Mouse (Mus musculus) forelimb bud, embryonic 11.5 days (tissue): ENCODE data around the gene Nipal4.

Source experiments
- DNase-seq: peaks from one replicate; pipeline ENCODE4 v3.0.0-alpha.2; 2012; ENCODE audit warnings: low read depth, low spot score

Nipal4 gene

DNA sequence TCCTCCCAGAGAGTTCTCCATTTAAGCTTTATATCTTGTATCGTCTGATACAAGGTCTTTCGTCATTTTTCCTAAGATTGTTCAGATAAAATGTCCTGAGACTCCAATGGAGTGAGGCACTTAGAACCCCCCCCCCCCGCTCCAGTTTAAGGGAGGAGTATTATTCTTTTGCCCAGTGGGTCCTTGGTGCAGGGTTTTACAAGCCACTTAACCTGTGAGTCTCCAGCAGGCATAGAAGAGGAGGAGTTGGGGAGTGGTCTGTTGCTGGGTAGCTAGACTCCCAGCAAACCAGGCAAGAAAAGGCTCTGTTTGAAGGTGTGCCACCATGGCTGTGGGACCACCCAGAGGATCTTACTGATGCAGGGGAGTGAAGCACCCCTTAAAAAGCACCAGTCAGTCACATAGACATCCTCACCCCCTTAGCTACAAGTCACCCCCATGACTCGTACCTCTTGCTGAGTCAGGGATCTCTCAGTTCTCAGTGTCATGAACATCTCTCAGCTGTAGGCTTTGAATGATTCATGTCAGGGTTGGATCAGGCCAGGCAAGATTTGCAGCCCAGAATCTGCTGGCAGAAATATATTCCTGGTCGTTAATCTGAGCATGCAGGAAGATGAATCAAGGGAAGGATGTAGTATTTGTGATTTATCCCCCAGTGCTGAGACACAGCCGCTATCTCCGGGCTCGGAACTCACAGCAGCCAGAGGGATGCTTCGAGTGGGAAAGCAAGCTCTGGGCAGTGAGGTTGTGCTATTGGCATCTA is 50.7 kb downstream of the Nipal4 start:
- no peak for DNase-seq

DNA sequence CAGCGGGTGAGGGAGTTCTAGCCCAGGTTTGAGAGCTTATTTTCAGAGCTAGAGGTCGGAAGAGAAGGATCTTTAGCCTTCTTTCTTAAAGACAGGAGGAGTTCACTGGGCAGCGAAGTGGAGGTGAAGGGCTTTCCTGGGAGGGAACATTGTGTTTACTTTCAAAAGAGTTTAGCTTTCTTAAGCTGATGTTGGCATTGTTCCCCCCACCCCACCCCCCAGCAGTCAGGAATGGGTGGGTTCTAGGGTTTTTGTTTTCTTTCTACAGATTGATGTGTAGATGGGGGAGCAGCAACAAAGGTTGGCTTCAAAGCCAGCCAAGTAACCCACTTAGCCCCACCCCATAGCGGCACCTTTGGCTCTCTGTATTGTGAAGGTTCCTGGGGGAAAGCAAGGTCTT is 51.3 kb downstream of the Nipal4 start:
- no peak for DNase-seq

DNA sequence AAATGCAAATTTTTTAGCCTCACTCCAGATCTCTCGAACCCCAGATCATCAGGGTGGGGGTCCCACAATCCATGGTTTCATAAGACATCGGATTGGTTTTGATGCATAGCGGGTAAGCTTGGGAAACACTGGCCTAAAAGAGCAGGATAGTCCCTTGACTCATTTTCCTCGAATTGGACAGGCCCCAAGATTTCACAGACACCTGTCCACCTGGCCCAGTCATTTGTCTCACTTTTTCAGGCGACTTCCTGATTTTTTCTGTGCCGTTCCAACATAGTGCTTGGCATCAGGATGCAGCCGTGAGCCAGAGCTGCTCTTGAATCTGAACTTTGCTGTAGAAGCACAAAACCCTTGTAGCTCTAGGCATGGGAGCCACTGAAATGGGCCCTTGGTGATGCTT is 52.1 kb downstream of the Nipal4 start:
- no peak for DNase-seq

DNA sequence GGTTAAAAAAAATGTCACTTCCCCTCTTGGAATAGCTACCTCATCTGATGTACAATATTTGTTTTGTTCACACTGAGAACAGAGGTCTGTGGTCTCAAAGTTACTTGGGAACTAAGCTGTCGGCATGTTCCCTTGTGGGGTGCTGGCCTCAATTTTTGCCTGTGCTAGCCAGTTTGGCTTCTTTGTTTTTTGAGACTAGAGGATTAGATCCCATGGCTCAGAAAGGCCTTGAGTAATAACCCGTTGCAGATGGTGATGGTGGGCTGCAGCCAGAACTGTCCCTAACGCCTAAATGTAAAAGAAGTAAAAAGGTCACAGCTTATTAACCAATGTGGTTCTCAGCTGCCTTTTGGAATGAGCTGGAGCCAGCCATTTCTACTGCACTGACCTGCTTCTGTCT is 53.1 kb downstream of the Nipal4 start:
- DNase-seq: no peak

DNA sequence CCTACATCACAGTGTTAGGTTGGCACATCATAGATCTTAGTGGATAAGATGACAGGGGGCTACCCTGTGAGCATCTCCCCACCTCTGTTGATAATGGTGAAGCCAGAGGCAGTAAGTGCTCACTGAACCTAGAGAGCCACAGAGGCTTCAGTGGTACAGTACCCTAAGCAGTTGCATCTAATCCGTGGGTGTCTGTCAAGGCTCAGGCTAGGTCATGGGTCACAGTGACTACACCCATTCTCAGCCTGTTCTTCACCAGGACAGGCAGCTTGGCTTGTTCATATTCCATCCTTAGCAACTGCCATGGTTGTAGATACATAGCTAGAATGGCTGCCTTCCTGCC is 55.4 kb downstream of the Nipal4 start:
- DNase-seq: no peak

DNA sequence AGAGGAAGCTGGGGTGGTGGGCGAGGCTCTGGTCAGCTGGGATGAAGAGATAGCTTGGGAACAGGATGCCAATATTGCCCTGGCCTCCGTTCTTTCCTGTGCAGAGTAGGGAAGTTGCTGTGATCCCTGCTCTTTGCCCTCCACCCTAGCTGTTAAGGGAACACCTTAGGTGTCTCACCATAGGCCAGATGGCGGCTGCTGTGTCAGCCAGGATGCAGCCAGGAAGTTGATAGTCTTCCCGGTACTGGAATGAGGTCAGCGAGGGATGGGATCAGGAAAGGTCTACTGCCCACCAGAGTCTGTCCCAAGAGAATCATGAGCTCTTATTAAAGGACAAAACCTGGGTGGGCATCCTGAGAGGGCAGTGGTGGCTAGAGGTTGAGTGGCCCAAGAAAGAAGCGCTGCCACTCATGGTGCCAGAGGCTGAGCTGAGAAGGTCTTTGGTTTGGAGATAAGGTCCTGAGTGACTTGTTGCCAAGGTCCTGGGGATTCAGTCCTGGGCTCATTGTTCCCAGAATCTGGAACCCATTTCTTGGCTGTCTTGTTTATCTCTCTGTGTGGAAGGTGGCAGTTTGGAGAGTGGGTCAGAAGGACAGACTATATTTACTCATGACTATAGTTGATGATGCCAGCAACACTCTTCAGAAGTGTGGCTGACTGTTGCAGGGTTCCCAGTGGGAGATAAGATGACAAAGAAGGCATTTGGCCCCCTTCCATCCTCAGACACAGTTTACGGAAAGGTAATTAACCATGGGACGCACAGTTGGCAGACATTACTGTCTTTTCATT is 56.0 kb downstream of the Nipal4 start:
- no peak for DNase-seq

DNA sequence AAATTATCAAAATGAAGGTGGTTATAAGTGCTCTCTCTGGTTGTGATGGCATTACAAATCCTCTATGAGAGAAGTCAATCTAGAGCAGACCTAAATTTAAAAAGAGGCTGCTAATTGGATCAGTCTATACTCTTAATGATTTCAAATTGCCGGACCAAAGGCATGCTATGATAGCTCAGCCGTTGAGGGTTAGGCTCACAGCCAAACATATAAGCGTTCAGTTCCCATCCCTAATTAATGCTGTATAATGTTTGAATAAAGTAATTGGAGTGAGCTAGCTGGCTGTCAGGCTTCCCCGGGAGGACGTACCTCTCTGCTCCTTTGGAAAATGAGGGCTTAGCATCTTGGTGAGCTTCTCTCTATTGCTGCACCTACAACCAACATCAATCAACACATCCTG is 57.1 kb downstream of the Nipal4 start:
- no peak for DNase-seq

DNA sequence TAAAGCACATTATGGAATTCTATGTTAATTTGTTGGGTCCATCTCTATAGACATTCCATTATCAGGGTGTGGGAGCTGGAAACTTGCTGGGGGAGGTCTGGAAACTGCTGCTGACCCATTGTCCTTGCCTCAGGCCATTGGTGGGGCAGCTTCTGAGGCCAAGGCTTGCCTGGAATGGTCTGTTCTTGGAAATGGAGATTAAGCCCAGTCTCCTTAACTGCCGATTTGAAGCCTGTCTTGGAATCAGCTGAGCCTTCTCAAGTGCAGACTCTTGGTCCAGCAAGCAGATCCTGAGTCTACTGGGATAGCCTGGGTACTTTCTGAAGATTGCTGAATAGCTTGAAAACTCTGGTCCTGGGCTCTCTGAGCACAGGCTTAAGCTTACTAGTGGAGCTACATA is 59.3 kb downstream of the Nipal4 start:
- no peak for DNase-seq

DNA sequence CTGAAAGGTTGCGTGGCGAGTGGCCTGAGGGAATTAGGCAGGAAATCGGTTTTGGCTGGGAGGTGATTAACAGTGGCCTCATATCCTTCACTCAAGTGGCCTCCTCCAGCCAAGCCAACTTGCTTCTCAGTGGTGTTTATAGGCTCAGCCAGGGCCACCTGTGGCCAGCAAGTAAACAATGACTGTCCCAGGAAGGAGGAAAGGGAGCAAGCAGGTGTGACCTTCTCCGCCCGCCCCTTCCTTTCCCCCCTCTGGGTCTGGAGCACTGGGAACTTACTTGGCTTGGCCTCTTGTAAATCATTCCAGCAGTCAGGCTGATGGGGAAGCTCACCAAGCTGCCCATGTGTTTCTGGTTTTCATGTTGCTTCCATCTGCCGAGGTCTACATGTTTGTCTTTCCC is 64.2 kb downstream of the Nipal4 start:
- DNase-seq: peak; percentile 51
